Mouse (Mus musculus) testis, postnatal 10 days (tissue): ENCODE results near the gene Dcaf17.

Experiments used
- DNase-seq: peaks from one replicate; pipeline ENCODE4 v3.0.0; 2021; ENCODE audit warnings: low spot score

The Dcaf17 gene

GRCm38 (mm10) chr2:71121406-71121805 is 66.3 kb downstream of the Dcaf17 start:
- no peak for DNase-seq

GRCm38 (mm10) chr2:71122268-71123029 is 67.3 kb downstream of the Dcaf17 start:
- no peak for DNase-seq

GRCm38 (mm10) chr2:71123591-71123990 is 68.5 kb downstream of the Dcaf17 start:
- no peak for DNase-seq

GRCm38 (mm10) chr2:71127779-71128534 is 72.8 kb downstream of the Dcaf17 start:
- no peak for DNase-seq

GRCm38 (mm10) chr2:71130366-71130765 is 75.2 kb downstream of the Dcaf17 start:
- DNase-seq, result no peak

GRCm38 (mm10) chr2:71131866-71132496 is 76.9 kb downstream of the Dcaf17 start:
- no peak for DNase-seq

- no peak for DNase-seq
These were observed 78.9 kb downstream of the Dcaf17 start for GRCm38 (mm10) chr2:71134041-71134505.

GRCm38 (mm10) chr2:71134836-71135235 is 79.7 kb downstream of the Dcaf17 start:
- no peak for DNase-seq

- DNase-seq, result no peak
These were observed 85.5 kb downstream of the Dcaf17 start for GRCm38 (mm10) chr2:71140622-71141021.

GRCm38 (mm10) chr2:71142410-71142809 is 87.3 kb downstream of the Dcaf17 start:
- no peak for DNase-seq

GRCm38 (mm10) chr2:71145853-71146252 is 90.7 kb downstream of the Dcaf17 start:
- no peak for DNase-seq

- DNase-seq, result no peak
These were observed 91.1 kb downstream of the Dcaf17 start for GRCm38 (mm10) chr2:71146266-71146665.

GRCm38 (mm10) chr2:71147816-71148215 is 92.7 kb downstream of the Dcaf17 start:
- no peak for DNase-seq
